Mouse (Mus musculus): Measurements from ENCODE around the gene Mylk3. TPM values are rescaled to one million over a fixed set of nuclear protein-coding genes. Genes with fewer than 3 reads are reported as not detected.

The Mylk3 gene
- total RNA-seq, 4 experiments from 2014 or later: 0.47 to 2.0 (median 1.5) TPM

DNA sequence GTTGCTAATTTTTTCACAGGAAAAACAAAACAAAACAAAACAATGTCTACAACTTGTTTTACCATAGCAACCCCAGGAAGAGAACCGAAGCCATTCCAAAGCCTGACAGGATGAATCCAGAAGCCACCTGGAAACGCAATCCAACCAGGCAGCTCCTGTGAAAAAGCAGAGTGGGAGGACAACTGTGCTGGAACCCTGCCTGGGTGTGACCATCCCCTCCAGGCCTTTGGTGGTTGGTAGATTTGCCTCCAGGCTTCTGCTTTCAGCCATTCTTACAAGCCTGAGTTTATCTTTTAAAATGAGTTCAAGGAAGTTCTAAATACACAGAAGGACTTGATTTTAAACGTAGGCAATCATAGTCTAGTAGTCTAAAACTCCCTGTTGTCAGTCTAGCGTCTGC lies 4.2 kb downstream of the Mylk3 start:
- no peak for DNase-seq (ENCODE audit: low spot score in 2 of 2)

- DNase-seq (ENCODE audit: low spot score in 2 of 2): peak in 1 of 2 experiments; percentile 19
Measured at GRCm38 (mm10) chr8:85380824-85381209, 5.3 kb downstream of the Mylk3 start.

DNA sequence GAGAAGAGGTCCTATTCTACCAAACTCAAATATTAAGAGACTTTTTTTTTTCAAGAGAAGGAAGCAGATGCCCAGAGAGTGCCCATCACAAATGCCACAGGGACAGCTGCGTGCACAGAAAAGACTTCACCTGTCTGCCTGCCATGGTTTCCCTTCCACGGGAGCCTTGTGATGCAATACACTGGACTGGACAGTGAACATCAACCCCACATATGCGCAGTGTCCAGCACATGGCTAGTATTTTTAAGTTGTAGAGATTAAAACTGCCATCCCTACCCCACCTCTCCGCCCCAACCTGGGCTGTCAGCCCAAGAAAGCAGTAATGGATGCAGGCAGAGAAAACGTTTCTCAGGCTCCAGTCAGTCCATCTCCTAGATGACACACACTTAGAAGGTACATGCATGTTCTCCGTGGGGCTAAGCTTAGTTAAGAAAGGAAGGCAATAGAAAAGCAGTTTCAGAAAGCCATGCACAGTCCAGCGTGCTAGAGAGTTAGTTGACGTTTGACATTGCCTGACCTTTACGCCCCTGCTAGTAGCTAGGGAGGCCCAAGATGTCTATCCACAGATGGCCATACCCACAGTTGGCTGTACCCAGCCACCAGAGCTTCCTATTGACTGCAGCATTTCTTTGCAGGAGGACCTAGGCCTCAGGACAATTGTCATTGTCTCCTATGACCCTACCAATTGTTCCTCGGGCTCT lies 5.9 kb downstream of the Mylk3 start:
- DNase-seq (ENCODE audit: low spot score in 2 of 2): no peak

- DNase-seq (ENCODE audit: low spot score in 2 of 2): no peak
Measured at GRCm38 (mm10) chr8:85379142-85379781, 6.9 kb downstream of the Mylk3 start.

GRCm38 (mm10) chr8:85376516-85376915 lies 9.6 kb downstream of the Mylk3 start:
- DNase-seq (ENCODE audit: low spot score in 2 of 2): no peak

DNA sequence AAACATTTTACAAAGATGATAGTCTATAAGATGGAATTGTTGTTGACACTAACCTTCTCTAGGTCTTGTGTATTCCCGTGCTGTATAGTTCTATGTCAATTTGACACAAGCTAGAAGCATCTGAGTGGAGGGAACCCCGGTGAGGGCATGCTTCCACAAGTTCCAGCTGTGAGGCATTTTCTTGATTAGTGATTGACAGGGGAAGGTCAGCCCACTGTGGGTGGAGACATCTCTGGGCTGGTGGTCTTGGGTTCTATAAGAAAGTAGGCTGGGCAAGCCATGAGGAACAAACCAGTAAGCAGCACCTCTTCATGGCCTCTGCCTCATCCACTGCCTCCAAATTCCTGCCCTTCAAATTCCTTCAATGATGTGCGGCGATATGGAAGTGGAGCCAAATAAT lies 11.9 kb downstream of the Mylk3 start:
- DNase-seq (ENCODE audit: low spot score in 2 of 2): no peak

- no peak for DNase-seq (ENCODE audit: low spot score in 2 of 2)
Measured at GRCm38 (mm10) chr8:85373435-85374039, 12.6 kb downstream of the Mylk3 start.

- no peak for DNase-seq (ENCODE audit: low spot score in 2 of 2)
Measured at GRCm38 (mm10) chr8:85372465-85372839, 13.7 kb downstream of the Mylk3 start.

- DNase-seq (ENCODE audit: low spot score in 2 of 2): no peak
Measured at GRCm38 (mm10) chr8:85371736-85372464, 14.2 kb downstream of the Mylk3 start.

DNA sequence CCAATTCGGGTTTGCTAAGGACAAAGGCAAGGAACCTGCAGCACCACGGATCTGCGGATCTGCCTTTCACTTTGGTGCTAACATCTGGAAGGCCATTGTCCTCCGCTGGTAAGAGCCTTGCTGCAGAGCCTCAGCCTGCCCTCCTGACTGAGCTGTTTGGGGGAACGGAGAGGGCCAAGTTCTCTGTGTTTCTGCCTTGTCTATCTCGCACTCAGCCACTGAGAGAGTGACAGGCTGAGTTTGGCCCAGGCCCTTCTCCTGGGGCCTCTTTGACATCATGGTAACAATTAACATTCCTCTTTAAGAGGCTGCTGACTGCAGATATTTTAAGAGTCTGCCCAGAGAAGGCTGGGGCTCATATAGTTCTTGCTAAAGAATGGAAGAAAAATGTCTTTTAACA lies 21.0 kb downstream of the Mylk3 start:
- DNase-seq (ENCODE audit: low spot score in 2 of 2): no peak

GRCm38 (mm10) chr8:85364628-85365027 lies 21.5 kb downstream of the Mylk3 start:
- DNase-seq (ENCODE audit: low spot score in 2 of 2): no peak

DNA sequence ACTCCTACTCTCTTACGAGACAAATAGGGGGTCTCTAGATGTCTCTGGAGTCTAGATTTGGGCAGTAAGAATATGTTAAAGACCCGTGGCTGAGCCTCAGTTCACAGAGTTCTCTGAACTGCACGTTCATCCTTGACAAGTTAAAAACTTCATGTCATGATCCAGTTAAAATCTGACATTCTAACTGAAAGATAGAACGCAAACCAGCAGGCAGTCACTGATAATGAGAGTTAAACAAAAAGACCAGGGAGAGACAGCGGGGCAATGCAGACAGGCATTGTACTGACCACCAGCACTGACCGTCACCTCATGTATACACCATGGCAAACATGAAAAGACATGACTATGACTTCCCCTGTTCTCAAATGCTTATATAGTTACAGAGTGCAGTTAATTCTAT lies 22.7 kb downstream of the Mylk3 start:
- DNase-seq (ENCODE audit: low spot score in 2 of 2): no peak

- no peak for DNase-seq (ENCODE audit: low spot score in 2 of 2)
Measured at GRCm38 (mm10) chr8:85362211-85362610, 23.9 kb downstream of the Mylk3 start.

DNA sequence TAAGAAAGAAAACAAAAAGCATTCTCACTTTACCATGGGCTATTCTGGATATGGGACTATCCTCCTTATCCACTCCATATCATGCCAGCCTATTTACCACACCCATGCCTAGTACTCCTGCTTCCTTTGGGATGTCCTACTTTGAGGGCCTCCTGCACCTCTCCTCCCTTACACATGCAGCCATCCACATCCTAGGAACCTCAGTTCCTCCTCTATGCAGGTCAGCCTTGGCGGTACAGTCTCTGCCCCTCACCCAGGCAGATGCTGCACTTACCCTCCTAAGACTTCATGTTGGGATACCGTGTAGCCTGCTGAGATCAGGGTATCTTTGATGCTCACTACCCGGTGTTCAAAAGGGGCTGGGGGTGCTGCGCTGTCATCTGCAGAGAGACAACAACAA lies 32.9 kb downstream of the Mylk3 start:
- no peak for DNase-seq (ENCODE audit: low spot score in 2 of 2)

GRCm38 (mm10) chr8:85339871-85340573 lies 46.1 kb downstream of the Mylk3 start:
- DNase-seq (ENCODE audit: low spot score in 2 of 2): no peak

- no peak for DNase-seq (ENCODE audit: low spot score in 2 of 2)
Measured at GRCm38 (mm10) chr8:85337681-85338080, 48.5 kb downstream of the Mylk3 start.

DNA sequence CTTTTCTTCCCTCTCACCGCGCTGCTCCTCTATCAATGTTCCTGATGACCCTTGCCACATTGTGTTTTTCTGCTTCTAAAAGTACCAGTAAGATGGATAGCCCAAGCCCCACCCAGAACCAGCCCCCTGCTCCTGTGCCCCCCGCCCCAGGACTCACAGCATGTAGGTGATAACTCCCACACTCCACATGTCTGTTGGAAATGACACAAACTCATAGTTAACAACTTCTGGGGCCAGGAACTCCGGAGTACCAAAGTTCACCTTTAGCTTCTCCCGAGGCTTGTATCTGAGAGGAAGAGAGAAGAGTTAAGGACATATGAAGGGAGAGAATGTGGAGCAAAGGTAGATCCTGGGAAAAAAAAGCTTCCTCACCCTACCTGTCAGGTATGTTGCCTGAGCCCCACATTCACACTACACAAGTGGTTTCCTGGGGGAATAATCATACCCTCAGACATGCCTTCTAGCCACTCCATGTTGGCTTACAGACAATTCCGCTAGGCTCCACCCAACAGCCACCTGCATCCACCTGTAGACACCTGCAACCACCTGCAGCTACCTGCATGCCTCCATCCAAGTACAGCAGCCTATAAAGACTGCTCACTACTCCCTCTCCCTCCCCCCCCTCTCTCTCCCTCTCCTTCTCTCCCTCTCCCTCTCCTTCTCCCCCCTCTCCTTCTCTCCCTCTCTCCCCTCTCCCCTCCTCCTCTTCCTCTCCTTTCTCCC lies 49.8 kb downstream of the Mylk3 start:
- DNase-seq (ENCODE audit: low spot score in 2 of 2): no peak

DNA sequence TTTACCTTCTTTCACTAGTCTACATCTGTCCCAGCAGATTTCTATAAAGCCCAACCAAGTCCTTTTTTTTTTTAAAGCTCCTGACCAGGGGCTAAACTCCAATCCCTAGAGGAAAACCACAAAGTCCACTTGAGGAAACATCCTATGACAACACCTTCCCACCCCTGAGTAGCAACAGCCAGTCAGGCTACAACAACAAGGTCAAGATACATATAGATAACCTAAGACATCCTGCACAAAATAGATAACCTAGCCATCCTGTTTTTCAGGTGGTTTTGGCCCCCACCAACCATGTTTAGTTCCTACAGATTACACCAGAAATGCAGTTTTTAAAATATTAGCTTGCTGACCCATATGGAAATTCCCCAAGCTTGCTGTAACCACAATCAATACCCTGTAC lies 51.0 kb downstream of the Mylk3 start:
- no peak for DNase-seq (ENCODE audit: low spot score in 2 of 2)

GRCm38 (mm10) chr8:85329506-85329905 lies 56.6 kb downstream of the Mylk3 start:
- no peak for DNase-seq (ENCODE audit: low spot score in 2 of 2)

GRCm38 (mm10) chr8:85327036-85327435 lies 59.1 kb downstream of the Mylk3 start:
- DNase-seq (ENCODE audit: low spot score in 2 of 2): no peak

GRCm38 (mm10) chr8:85323084-85323483 lies 63.1 kb downstream of the Mylk3 start:
- no peak for DNase-seq (ENCODE audit: low spot score in 2 of 2)

Data from gastrocnemius, adult 8-10 months (tissue).